Mouse (Mus musculus) ES-CJ7 (cell line): ENCODE measurements around the gene Krtap6-5.
"Not testable (repeated sequence)": the region's sequence is repeated elsewhere in the genome, so short reads cannot be mapped to it uniquely, and the experiment has no call there.

ENCODE experiments used
- DNase-seq: peaks from one replicate; pipeline ENCODE4 v3.0.0; 2011; ENCODE audit warnings: low read depth, low spot score

The Krtap6-5 gene

DNA sequence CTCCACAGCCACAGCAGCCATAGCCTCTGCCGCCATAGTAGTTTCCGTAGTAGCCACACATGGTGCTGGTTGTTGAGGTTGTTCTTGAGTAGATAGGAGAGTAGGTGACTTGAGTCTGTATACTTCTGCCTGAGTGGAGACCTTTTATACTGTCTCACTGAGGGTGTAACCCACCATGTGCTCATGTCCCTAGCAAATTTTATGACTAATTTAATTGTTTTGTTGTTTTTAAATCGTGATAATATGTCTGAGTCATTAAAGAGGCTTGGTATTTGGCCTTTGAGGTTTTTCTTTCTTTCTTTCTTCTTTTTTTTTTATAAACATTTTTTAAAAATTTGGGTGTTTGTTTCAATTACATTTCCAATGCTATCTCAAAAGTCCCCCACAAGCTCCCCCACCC lies at the start of gene Krtap6-5:
Gene Krtap6-5 (minus strand): TSS at position 101 of the 400 bp plus-strand sequence.
- no peak for DNase-seq

DNA sequence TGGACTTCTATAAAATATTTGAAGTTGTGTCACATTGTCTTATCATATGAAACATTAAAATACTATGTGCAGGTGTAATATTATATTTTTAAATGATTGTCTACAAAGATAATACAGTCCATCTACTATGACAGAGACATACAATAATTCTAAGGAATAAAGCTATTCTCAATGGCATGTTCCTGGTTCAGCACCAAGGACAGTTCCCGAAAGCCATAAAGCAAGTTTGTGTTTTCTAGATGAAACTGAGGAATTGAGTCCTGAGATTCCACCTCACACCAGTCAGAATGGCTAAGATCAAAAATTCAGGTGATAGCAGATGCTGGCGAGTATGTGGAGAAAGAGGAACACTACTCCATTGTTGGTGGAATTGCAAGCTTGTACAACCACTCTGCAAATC lies 23.4 kb upstream of the Krtap6-5 start:
- peak; percentile 12 for DNase-seq

DNA sequence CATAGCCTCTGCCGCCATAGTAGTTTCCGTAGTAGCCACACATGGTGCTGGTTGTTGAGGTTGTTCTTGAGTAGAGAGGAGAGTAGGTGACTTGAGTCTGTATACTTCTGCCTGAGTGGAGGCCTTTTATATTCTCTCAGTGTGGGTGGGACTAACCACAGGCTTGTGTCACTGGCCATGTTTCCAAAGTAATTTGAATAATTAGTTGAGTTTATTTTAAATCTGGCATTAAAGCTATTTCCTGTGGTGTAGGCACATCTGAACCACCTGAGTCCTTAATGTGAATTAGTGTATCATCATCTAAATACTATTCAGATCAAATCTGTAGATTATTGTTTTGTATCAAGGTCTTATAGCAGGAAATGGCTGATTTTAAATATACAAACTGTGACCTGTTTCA lies 16.2 kb upstream of the Krtap6-5 start, which contains the start of gene 1110025L11Rik:
Gene 1110025L11Rik (minus strand): TSS at position 101 of the 400 bp plus-strand sequence.
- DNase-seq = not testable (repeated sequence)

DNA sequence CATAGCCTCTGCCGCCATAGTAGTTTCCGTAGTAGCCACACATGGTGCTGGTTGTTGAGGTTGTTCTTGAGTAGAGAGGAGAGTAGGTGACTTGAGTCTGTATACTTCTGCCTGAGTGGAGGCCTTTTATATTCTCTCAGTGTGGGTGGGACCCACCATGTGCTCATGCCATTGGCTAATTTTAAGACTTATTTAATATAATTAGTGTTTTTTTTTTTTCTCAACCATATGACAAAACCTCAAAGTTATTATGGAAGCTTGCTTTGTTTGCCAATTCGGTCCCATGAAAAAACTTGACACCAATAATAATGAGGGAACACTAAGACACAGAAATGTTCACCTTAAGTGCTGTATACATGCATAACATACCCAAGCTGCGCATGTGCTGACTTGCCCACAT lies 6.3 kb downstream of the Krtap6-5 start, which contains the start of gene Gm10228:
Gene Gm10228 (minus strand): TSS at position 101 of the 400 bp plus-strand sequence.
- not testable (repeated sequence) for DNase-seq

DNA sequence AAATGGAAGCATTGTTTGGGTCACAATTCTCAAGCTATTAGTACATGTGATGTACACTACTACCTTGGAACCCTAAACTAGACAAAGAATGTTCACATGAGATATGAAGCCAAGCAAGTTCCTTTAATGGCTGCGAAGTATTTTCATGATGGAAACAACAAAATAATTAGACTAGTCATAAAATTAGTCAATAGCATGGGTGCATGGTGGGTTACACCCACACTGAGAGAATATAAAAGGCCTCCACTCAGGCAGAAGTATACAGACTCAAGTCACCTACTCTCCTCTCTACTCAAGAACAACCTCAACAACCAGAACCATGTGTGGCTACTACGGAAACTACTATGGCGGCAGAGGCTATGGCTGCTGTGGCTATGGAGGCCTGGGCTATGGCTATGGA lies 16.3 kb downstream of the Krtap6-5 start, which contains the start of gene Krtap6-1:
Gene Krtap6-1 (plus strand): TSS at position 301 of the 400 bp plus-strand sequence.
- not testable (repeated sequence) for DNase-seq

DNA sequence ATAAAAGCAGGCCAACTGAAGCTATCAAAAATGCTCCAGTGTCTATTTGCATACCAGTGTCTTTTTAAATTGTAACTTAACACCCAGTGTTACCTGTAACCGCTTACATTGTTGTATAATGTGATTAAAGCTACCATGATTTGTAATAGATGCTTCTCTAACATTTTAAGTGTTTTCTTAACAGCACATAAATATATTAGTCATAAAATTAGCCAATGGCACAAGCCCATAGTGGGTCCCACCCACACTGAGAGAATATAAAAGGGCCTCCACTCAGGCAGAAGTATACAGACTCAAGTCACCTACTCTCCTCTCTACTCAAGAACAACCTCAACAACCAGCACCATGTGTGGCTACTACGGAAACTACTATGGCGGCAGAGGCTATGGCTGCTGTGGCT lies 32.7 kb downstream of the Krtap6-5 start, which contains the start of gene Gm10229:
Gene Gm10229 (plus strand): TSS at position 301 of the 400 bp plus-strand sequence.
- not testable (repeated sequence) for DNase-seq

DNA sequence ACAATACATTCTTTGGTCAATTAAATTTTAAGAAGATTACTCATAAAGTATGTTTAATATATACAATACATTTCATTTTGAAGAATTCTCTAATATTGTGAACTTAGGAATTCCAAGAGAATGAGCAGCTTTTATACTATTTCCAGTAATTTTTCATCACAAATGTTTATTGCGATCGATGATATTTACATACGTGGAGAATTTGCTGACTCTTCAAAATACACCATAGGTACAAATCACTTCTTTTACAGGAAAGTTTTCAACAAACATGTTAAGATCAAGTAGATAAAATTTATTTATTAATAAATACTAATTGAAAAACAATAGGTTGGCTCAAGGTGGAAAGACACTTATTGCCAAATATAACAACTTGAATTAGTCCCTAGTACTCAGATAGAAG lies 33.7 kb downstream of the Krtap6-5 start:
- DNase-seq = no peak

DNA sequence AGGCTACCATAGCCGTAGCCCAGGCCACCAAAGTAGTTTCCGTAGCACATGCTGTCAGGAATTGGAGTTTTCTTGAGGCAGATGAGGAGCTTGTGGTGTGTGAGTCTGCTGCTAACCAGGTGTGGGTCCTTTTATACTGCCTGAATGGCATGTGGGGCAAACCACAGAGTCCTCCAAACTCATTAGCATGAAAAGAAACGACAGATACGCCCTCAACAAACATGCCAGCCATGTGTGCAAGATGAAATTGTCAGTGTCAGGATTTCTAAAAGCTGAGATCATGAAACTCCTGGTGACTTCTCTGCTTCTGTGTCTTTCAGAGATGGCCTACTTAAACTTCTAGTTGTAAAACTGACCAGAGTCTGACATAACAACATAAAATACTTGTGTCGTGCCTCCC lies 37.0 kb downstream of the Krtap6-5 start, which contains the start of gene Krtap22-2:
Gene Krtap22-2 (minus strand): TSS at position 101 of the 400 bp plus-strand sequence.
- peak; percentile 4 for DNase-seq
